Mouse (Mus musculus) megakaryocyte progenitor cell, adult 5-6 weeks (primary cell): ENCODE results near the gene Mki67. TPM values are rescaled to one million over a fixed set of nuclear protein-coding genes. Genes with fewer than 3 reads are reported as not detected.

Experiments used
- ATAC-seq: replicated peaks from 2 replicates; pipeline ENCODE4 v1.8.0; 2016; ENCODE audit warnings: mild to moderate bottlenecking, moderate TSS enrichment, inconsistent platforms; ENCODE audit not compliant: poor library complexity
- total RNA-seq, 2 experiments: library from RNA; stranded (forward) in 1 of 2; stranded (reverse) in 1 of 2; fragments of 157-497, 149-512 nt in 1 of 2; fragments of 200-1000 nt in 1 of 2; gene quantifications; 2 replicates each; pipeline versions ENCODE4 v1.2.3 to v1.2.4; 2015 to 2017

Mki67 gene
- total RNA-seq (2015) (389 and 403 TPM in 2 replicates), total RNA-seq (2017) (247 and 299 TPM in 2 replicates)

GRCm38 (mm10) chr7:135715642-135716444 lies at the start of gene Mki67:
Gene Mki67 (minus strand): TSS chr7:135716361.
- peak; percentile 37 for ATAC-seq

GRCm38 (mm10) chr7:135763311-135763710 lies 47.1 kb upstream of the Mki67 start:
- ATAC-seq, result no peak

GRCm38 (mm10) chr7:135758754-135759510 lies 42.8 kb upstream of the Mki67 start:
- peak; percentile 75 for ATAC-seq

- ATAC-seq, result no peak
These were observed 42.0 kb upstream of the Mki67 start for GRCm38 (mm10) chr7:135758171-135758570.

- ATAC-seq, result no peak
These were observed 40.9 kb upstream of the Mki67 start for GRCm38 (mm10) chr7:135756984-135757586.

GRCm38 (mm10) chr7:135748986-135749385 lies 32.8 kb upstream of the Mki67 start:
- ATAC-seq, result peak; percentile 92

GRCm38 (mm10) chr7:135747072-135747471 lies 30.9 kb upstream of the Mki67 start:
- ATAC-seq, result no peak

- ATAC-seq, result no peak
These were observed 30.4 kb upstream of the Mki67 start for GRCm38 (mm10) chr7:135746528-135746927.

- ATAC-seq, result no peak
These were observed 28.9 kb upstream of the Mki67 start for GRCm38 (mm10) chr7:135745091-135745490.

- no peak for ATAC-seq
These were observed 24.3 kb upstream of the Mki67 start for GRCm38 (mm10) chr7:135740453-135740852.

- ATAC-seq, result no peak
These were observed 20.4 kb upstream of the Mki67 start for GRCm38 (mm10) chr7:135736581-135736886.

GRCm38 (mm10) chr7:135735691-135736580 lies 19.8 kb upstream of the Mki67 start:
- peak; percentile 91 for ATAC-seq

- no peak for ATAC-seq
These were observed 18.9 kb upstream of the Mki67 start for GRCm38 (mm10) chr7:135734911-135735646.

- no peak for ATAC-seq
These were observed 18.2 kb upstream of the Mki67 start for GRCm38 (mm10) chr7:135734379-135734778.

- no peak for ATAC-seq
These were observed 11.9 kb upstream of the Mki67 start for GRCm38 (mm10) chr7:135728038-135728437.

- ATAC-seq, result no peak
These were observed 10.5 kb upstream of the Mki67 start for GRCm38 (mm10) chr7:135726707-135727106.

GRCm38 (mm10) chr7:135723672-135724341 lies 7.6 kb upstream of the Mki67 start:
- no peak for ATAC-seq

GRCm38 (mm10) chr7:135722011-135722838 lies 6.1 kb upstream of the Mki67 start:
- ATAC-seq, result 0 out of 2 replicates have a peak, but pooled peaks have one; percentile 12
